Mouse (Mus musculus) stomach, postnatal 0 days (tissue): ENCODE results near the gene Cd5l. TPM values are rescaled to one million over a fixed set of nuclear protein-coding genes. Genes with fewer than 3 reads are reported as not detected.
A peak's percentile ranks its signal among the peaks of the same experiment; 100 is the strongest.

Source experiments
- ATAC-seq: fragments of 200-750 bp; cut with Nextera tagmentation; 2 replicates; pipeline ENCODE4 v1.8.0; 2017; ENCODE audit not compliant: low FRiP score, low TSS enrichment
- DNase-seq: peaks from one replicate; pipeline ENCODE4 v3.0.0-alpha.2; 2016; ENCODE audit warnings: low spot score
- H3K27ac ChIP-seq: fragments of 300-500 bp; sonication (generic); replicated peaks from 2 replicates; pipeline ENCODE4 v1.5.1; 2014; ENCODE audit warnings: mild to moderate bottlenecking, control low read depth
- H3K27me3 ChIP-seq: fragments of 300-500 bp; sonication (generic); 2 replicates; pipeline ENCODE4 v1.6.1; 2014; ENCODE audit warnings: low read length; ENCODE audit not compliant: control insufficient read depth, insufficient read depth
- H3K36me3 ChIP-seq: fragments of 300-500 bp; sonication (generic); 2 replicates; pipeline ENCODE4 v1.6.1; 2014; ENCODE audit warnings: low read length, mixed read lengths; ENCODE audit not compliant: control insufficient read depth, insufficient read depth
- H3K4me1 ChIP-seq: fragments of 300-500 bp; sonication (generic); replicated peaks from 2 replicates; pipeline ENCODE4 v1.6.1; 2014; ENCODE audit warnings: antibody characterized with exemption; ENCODE audit not compliant: control insufficient read depth, insufficient read depth
- H3K4me2 ChIP-seq: fragments of 300-500 bp; sonication (generic); replicated peaks from 2 replicates; pipeline ENCODE4 v1.6.1; 2014; ENCODE audit warnings: low read depth, mild to moderate bottlenecking, control low read depth, moderate library complexity
- H3K4me3 ChIP-seq: fragments of 300-500 bp; sonication (generic); 2 replicates; pipeline ENCODE4 v1.5.1; 2014; ENCODE audit warnings: low read depth, low read length, control low read depth
- H3K9ac ChIP-seq: fragments of 300-500 bp; sonication (generic); 2 replicates; pipeline ENCODE4 v1.6.1; 2014; ENCODE audit warnings: mild to moderate bottlenecking, low read length, control low read depth, mixed read lengths
- H3K9me3 ChIP-seq: fragments of 300-500 bp; sonication (generic); 2 replicates; pipeline ENCODE4 v1.6.1; 2016; ENCODE audit warnings: low read length; ENCODE audit not compliant: control insufficient read depth
- CTCF ChIP-seq: IDR thresholded peaks from 2 replicates; pipeline ENCODE4 v1.5.1; 2016; ENCODE audit warnings: antibody characterized with exemption, low read depth, mild to moderate bottlenecking, moderate library complexity
- EP300 ChIP-seq: optimal IDR thresholded peaks from 2 replicates; pipeline ENCODE3; 2016; ENCODE audit warnings: antibody characterized with exemption
- WGBS: fragments of 180-500 bp; shearing (Covaris S2); extraction: QIAGEN DNeasy Blood & Tissue Kit; methylation state at CpG from one replicate; pipeline ENCODE4 v1.1.7; 2014; 5-methylcytosine and 5-hydroxymethylcytosine counted together
- polyA plus RNA-seq: library from polyadenylated mRNA; unstranded; fragments of >200 nt; fragmentation: Nextera tagmentation; extraction: Ambion mirVana; gene quantifications from 2 replicates; pipeline ENCODE4 v1.2.1, GENCODE M21; 2015

The Cd5l gene
- polyA plus RNA-seq, 1 experiment from 2014 or later, result 0.12 TPM

GRCm38 (mm10) chr3:87390935-87391334 lies 33.3 kb downstream of the Cd5l start:
- H3K4me1 ChIP-seq, result no peaks in the 10 kb centered on the region
- H3K36me3 ChIP-seq, result no peaks in the 10 kb centered on the region
- no peaks in the 10 kb centered on the region for H3K27me3 ChIP-seq
- no peak overlapping the region for H3K4me2 ChIP-seq
- H3K4me3 ChIP-seq, result no peak overlapping the region
- 26% methylated on average over 1 of the region's 1 CpGs for WGBS
- H3K9me3 ChIP-seq, result no peaks in the 10 kb centered on the region
- H3K27ac ChIP-seq, result peak overlapping the region; percentile 78
- TF ChIP-seq EP300, result no peak
- no peak for TF ChIP-seq CTCF
- peak; percentile 17 for DNase-seq
- H3K9ac ChIP-seq, result no peak overlapping the region
- no peak; the same call in 1 of the 2 replicates for ATAC-seq

GRCm38 (mm10) chr3:87398809-87399208 lies 41.1 kb downstream of the Cd5l start:
- Histone ChIP-seq H3K4me1 (no peaks in the 10 kb centered on the region), H3K36me3 (no peaks in the 10 kb centered on the region), H3K9ac (no peak overlapping the region), H3K27ac (no peak overlapping the region), H3K27me3 (no peaks in the 10 kb centered on the region), H3K4me3 (no peak overlapping the region), H3K9me3 (no peaks in the 10 kb centered on the region), H3K4me2 (no peak overlapping the region)
- ATAC-seq (no peak), DNase-seq (no peak)
- WGBS, result 72% methylated on average over 4 of the region's 4 CpGs
- TF ChIP-seq CTCF (no peak), EP300 (no peak)

GRCm38 (mm10) chr3:87399906-87400305 lies 42.2 kb downstream of the Cd5l start:
- Histone ChIP-seq H3K27me3 (no peaks in the 10 kb centered on the region), H3K27ac (no peak overlapping the region), H3K4me1 (no peaks in the 10 kb centered on the region), H3K9me3 (no peaks in the 10 kb centered on the region), H3K36me3 (no peaks in the 10 kb centered on the region), H3K4me2 (no peak overlapping the region), H3K4me3 (no peak overlapping the region), H3K9ac (no peak overlapping the region)
- WGBS, result 70% methylated on average over 4 of the region's 4 CpGs
- ATAC-seq, result no peak
- DNase-seq, result no peak
- TF ChIP-seq EP300, result no peak
- TF ChIP-seq CTCF, result no peak

GRCm38 (mm10) chr3:87401321-87401720 lies 43.6 kb downstream of the Cd5l start:
- Histone ChIP-seq H3K27me3 (no peaks in the 10 kb centered on the region), H3K4me2 (no peak overlapping the region), H3K4me1 (no peaks in the 10 kb centered on the region), H3K36me3 (no peaks in the 10 kb centered on the region), H3K9ac (no peak overlapping the region), H3K9me3 (no peaks in the 10 kb centered on the region), H3K27ac (no peak overlapping the region), H3K4me3 (no peak overlapping the region)
- DNase-seq, result no peak
- WGBS, result 57% methylated on average over 5 of the region's 5 CpGs
- TF ChIP-seq EP300 (no peak), CTCF (no peak)
- no peak for ATAC-seq

- no peak overlapping the region for H3K9ac ChIP-seq
- no peaks in the 10 kb centered on the region for H3K27me3 ChIP-seq
- no peak overlapping the region for H3K4me2 ChIP-seq
- H3K36me3 ChIP-seq, result no peaks in the 10 kb centered on the region
- no peaks in the 10 kb centered on the region for H3K4me1 ChIP-seq
- TF ChIP-seq CTCF (peak; percentile 66), EP300 (no peak)
- peak; percentile 44 for DNase-seq
- H3K9me3 ChIP-seq, result no peaks in the 10 kb centered on the region
- WGBS, result 21% methylated on average over 4 of the region's 4 CpGs
- no peak overlapping the region for H3K4me3 ChIP-seq
- no peak for ATAC-seq
- H3K27ac ChIP-seq, result no peak overlapping the region
Observed at GRCm38 (mm10) chr3:87408171-87408570, 50.5 kb downstream of the Cd5l start.

GRCm38 (mm10) chr3:87409196-87409935 lies 51.7 kb downstream of the Cd5l start:
- Histone ChIP-seq H3K36me3 (no peaks in the 10 kb centered on the region), H3K4me2 (no peak overlapping the region), H3K27me3 (no peaks in the 10 kb centered on the region), H3K27ac (no peak overlapping the region), H3K9me3 (no peaks in the 10 kb centered on the region), H3K4me3 (no peak overlapping the region), H3K9ac (no peak overlapping the region), H3K4me1 (no peaks in the 10 kb centered on the region)
- DNase-seq, result no peak
- no peak for TF ChIP-seq CTCF
- TF ChIP-seq EP300, result no peak
- 85% methylated on average over 4 of the region's 4 CpGs for WGBS
- ATAC-seq, result no peak
